Mouse (Mus musculus): ENCODE measurements around the gene Anp32e. TPM values are rescaled to one million over a fixed set of nuclear protein-coding genes. Genes with fewer than 3 reads are reported as not detected.
"Not testable (repeated sequence)": the region's sequence is repeated elsewhere in the genome, so short reads cannot be mapped to it uniquely, and the experiment has no call there.

Gene Anp32e
- polyA plus RNA-seq, 1 experiment = 89.1 TPM

GRCm38 (mm10) chr3:95959807-95960206 is 30.8 kb downstream of the Anp32e start:
- WGBS = 92% methylated on average over 1 of the region's 1 CpGs
- no peak for DNase-seq
- peaks cover 3% of the 10 kb centered on the region; the same call in 1 of the 2 replicates for H3K4me1 ChIP-seq (replicated peaks; ENCODE audit: control insufficient read depth, insufficient read depth, low read length)
- no peak overlapping the region for H3K27ac ChIP-seq (ENCODE audit: control insufficient read depth, insufficient read depth, low read length)
- TF ChIP-seq POLR2A (IDR thresholded peaks at IDR 0.05; ENCODE audit: control insufficient read depth, extremely low read depth, insufficient read depth, low read length, poor library complexity) = no peak
- TF ChIP-seq CTCF (IDR thresholded peaks at IDR 0.05; ENCODE audit: borderline replicate concordance, control insufficient read depth, extremely low read depth, insufficient read depth, low read length, poor library complexity) = no peak
- H3K27me3 ChIP-seq (ENCODE audit: control insufficient read depth, insufficient read depth, low read length) = no peaks in the 10 kb centered on the region
- H3K4me3 ChIP-seq (ENCODE audit: control insufficient read depth, insufficient read depth, low read length) = no peak overlapping the region
- H3K36me3 ChIP-seq (ENCODE audit: control insufficient read depth, insufficient read depth, low read length) = no peaks in the 10 kb centered on the region

GRCm38 (mm10) chr3:95962182-95962581 is 33.1 kb downstream of the Anp32e start:
- not testable (repeated sequence) for DNase-seq; H3K27ac ChIP-seq (ENCODE audit: control insufficient read depth, insufficient read depth, low read length); H3K4me3 ChIP-seq (ENCODE audit: control insufficient read depth, insufficient read depth, low read length); H3K27me3 ChIP-seq (ENCODE audit: control insufficient read depth, insufficient read depth, low read length); H3K36me3 ChIP-seq (ENCODE audit: control insufficient read depth, insufficient read depth, low read length)
- 95% methylated on average over 8 of the region's 8 CpGs for WGBS
- peaks cover 12% of the 10 kb centered on the region for H3K4me1 ChIP-seq (replicated peaks; ENCODE audit: control insufficient read depth, insufficient read depth, low read length)

GRCm38 (mm10) chr3:95963230-95963629 is 34.2 kb downstream of the Anp32e start:
- WGBS = 65% methylated on average over 2 of the region's 2 CpGs
- no peak overlapping the region for H3K27ac ChIP-seq (ENCODE audit: control insufficient read depth, insufficient read depth, low read length)
- H3K27me3 ChIP-seq (ENCODE audit: control insufficient read depth, insufficient read depth, low read length) = no peaks in the 10 kb centered on the region
- H3K4me1 ChIP-seq (replicated peaks; ENCODE audit: control insufficient read depth, insufficient read depth, low read length) = peaks cover 12% of the 10 kb centered on the region
- DNase-seq = no peak
- no peaks in the 10 kb centered on the region for H3K36me3 ChIP-seq (ENCODE audit: control insufficient read depth, insufficient read depth, low read length)
- TF ChIP-seq CTCF (IDR thresholded peaks at IDR 0.05; ENCODE audit: borderline replicate concordance, control insufficient read depth, extremely low read depth, insufficient read depth, low read length, poor library complexity) (no peak), POLR2A (IDR thresholded peaks at IDR 0.05; ENCODE audit: control insufficient read depth, extremely low read depth, insufficient read depth, low read length, poor library complexity) (no peak)
- H3K4me3 ChIP-seq (ENCODE audit: control insufficient read depth, insufficient read depth, low read length) = no peak overlapping the region

GRCm38 (mm10) chr3:95963681-95964080 is 34.6 kb downstream of the Anp32e start:
- DNase-seq = peak; percentile 63
- H3K4me3 ChIP-seq (ENCODE audit: control insufficient read depth, insufficient read depth, low read length) = no peak overlapping the region
- no peaks in the 10 kb centered on the region for H3K36me3 ChIP-seq (ENCODE audit: control insufficient read depth, insufficient read depth, low read length)
- TF ChIP-seq CTCF (IDR thresholded peaks at IDR 0.05; ENCODE audit: borderline replicate concordance, control insufficient read depth, extremely low read depth, insufficient read depth, low read length, poor library complexity) (no peak), POLR2A (IDR thresholded peaks at IDR 0.05; ENCODE audit: control insufficient read depth, extremely low read depth, insufficient read depth, low read length, poor library complexity) (no peak)
- H3K27ac ChIP-seq (ENCODE audit: control insufficient read depth, insufficient read depth, low read length) = no peak overlapping the region
- 33% methylated on average over 4 of the region's 4 CpGs for WGBS
- H3K4me1 ChIP-seq (replicated peaks; ENCODE audit: control insufficient read depth, insufficient read depth, low read length) = peaks cover 12% of the 10 kb centered on the region
- no peaks in the 10 kb centered on the region for H3K27me3 ChIP-seq (ENCODE audit: control insufficient read depth, insufficient read depth, low read length)

- H3K36me3 ChIP-seq (ENCODE audit: control insufficient read depth, insufficient read depth, low read length) = no peaks in the 10 kb centered on the region
- peaks cover 15% of the 10 kb centered on the region for H3K4me1 ChIP-seq (replicated peaks; ENCODE audit: control insufficient read depth, insufficient read depth, low read length)
- TF ChIP-seq CTCF (IDR thresholded peaks at IDR 0.05; ENCODE audit: borderline replicate concordance, control insufficient read depth, extremely low read depth, insufficient read depth, low read length, poor library complexity) (no peak), POLR2A (IDR thresholded peaks at IDR 0.05; ENCODE audit: control insufficient read depth, extremely low read depth, insufficient read depth, low read length, poor library complexity) (no peak)
- 4% methylated on average over 7 of the region's 7 CpGs for WGBS
- H3K27me3 ChIP-seq (ENCODE audit: control insufficient read depth, insufficient read depth, low read length) = no peaks in the 10 kb centered on the region
- no peak overlapping the region for H3K27ac ChIP-seq (ENCODE audit: control insufficient read depth, insufficient read depth, low read length)
- peak; percentile 51 for DNase-seq
- no peak overlapping the region for H3K4me3 ChIP-seq (ENCODE audit: control insufficient read depth, insufficient read depth, low read length)
Observed at GRCm38 (mm10) chr3:95965518-95966451, 36.7 kb downstream of the Anp32e start.

- H3K4me1 ChIP-seq (replicated peaks; ENCODE audit: control insufficient read depth, insufficient read depth, low read length) = peaks cover 33% of the 10 kb centered on the region
- H3K36me3 ChIP-seq (ENCODE audit: control insufficient read depth, insufficient read depth, low read length) = no peaks in the 10 kb centered on the region
- H3K27me3 ChIP-seq (ENCODE audit: control insufficient read depth, insufficient read depth, low read length) = no peaks in the 10 kb centered on the region; the same call in 1 of the 2 replicates
- H3K4me3 ChIP-seq (ENCODE audit: control insufficient read depth, insufficient read depth, low read length) = no peak overlapping the region
- TF ChIP-seq CTCF (IDR thresholded peaks at IDR 0.05; ENCODE audit: borderline replicate concordance, control insufficient read depth, extremely low read depth, insufficient read depth, low read length, poor library complexity) (no peak), POLR2A (IDR thresholded peaks at IDR 0.05; ENCODE audit: control insufficient read depth, extremely low read depth, insufficient read depth, low read length, poor library complexity) (no peak)
- WGBS = 83% methylated on average over 1 of the region's 1 CpGs
- no peak for DNase-seq
- no peak overlapping the region for H3K27ac ChIP-seq (ENCODE audit: control insufficient read depth, insufficient read depth, low read length)
Observed at GRCm38 (mm10) chr3:95969277-95969676, 40.2 kb downstream of the Anp32e start.

- H3K4me1 ChIP-seq (replicated peaks; ENCODE audit: control insufficient read depth, insufficient read depth, low read length) = peaks cover 29% of the 10 kb centered on the region
- not testable (repeated sequence) for H3K27ac ChIP-seq (ENCODE audit: control insufficient read depth, insufficient read depth, low read length); H3K36me3 ChIP-seq (ENCODE audit: control insufficient read depth, insufficient read depth, low read length); DNase-seq; H3K4me3 ChIP-seq (ENCODE audit: control insufficient read depth, insufficient read depth, low read length); H3K27me3 ChIP-seq (ENCODE audit: control insufficient read depth, insufficient read depth, low read length)
- 87% methylated on average over 7 of the region's 7 CpGs for WGBS
Observed at GRCm38 (mm10) chr3:95970661-95971060, 41.6 kb downstream of the Anp32e start.

Measured in thymus, adult 2 months (tissue).